Mouse (Mus musculus) v-Abl transformed pro-B cells (cell line): ENCODE measurements around the gene Fbxl13.

Experiments
- in situ Hi-C, 2 experiments: fragments of 400-800 bp; cut with MboI; formaldehyde crosslinking; loops; one replicate each; pipeline ENCODE4 v1.15.1; 2025; ENCODE audit not compliant: unreplicated experiment in 2 of 2

The Fbxl13 gene

DNA sequence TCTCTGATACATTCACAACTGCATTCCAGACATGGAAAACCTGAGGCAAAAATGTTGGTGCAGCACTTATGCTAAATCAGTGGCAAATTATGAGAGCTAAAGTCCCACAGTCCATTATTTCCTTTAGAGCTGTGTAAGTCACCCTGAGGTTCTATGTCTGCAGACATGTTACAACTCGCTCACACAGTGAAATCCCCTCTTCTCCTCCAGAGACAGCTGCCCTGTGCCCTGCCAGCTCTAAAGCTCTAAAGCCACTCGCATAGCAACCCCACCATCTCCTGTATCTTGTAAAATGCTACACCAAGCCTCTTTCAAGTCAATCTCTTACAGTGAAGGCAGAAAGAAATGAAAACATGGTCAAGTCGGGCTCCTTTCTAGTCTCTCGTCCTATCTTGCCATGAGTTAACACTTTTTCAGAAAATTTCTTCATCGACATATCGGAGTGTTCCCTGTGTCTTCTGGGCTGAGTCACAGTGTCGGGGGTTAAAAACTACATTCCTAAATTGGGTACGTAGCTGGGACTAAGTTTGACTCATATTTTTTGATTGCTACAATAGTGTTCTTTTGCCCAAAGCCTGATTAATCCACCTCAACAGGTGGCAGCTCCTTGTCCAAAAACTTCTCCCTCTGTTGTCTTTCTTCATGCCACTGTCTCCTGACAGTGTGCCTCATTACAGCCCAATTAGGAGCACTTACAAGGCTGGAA is 152.0 kb downstream of the Fbxl13 start:
- in situ Hi-C loops: no loop called here

DNA sequence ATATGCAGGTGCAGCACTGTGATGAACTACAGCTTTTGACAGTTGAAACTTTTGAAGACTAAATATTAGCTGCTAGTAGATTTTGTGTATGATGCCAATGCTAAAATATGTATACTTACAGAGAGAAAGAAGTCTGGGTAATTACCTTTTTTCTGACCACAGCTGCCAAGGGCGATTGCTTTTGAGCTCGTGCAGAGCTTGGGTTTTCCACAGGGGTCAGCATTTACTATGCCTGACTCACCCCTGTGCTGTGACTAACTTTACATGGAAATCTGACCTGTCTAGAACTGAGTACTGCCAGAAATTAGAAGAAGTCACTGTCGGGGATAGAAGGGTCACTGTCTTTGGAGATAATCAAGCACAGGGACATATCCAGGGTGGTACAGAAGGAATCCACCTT is 153.2 kb downstream of the Fbxl13 start:
- in situ Hi-C loops: no loop called here

DNA sequence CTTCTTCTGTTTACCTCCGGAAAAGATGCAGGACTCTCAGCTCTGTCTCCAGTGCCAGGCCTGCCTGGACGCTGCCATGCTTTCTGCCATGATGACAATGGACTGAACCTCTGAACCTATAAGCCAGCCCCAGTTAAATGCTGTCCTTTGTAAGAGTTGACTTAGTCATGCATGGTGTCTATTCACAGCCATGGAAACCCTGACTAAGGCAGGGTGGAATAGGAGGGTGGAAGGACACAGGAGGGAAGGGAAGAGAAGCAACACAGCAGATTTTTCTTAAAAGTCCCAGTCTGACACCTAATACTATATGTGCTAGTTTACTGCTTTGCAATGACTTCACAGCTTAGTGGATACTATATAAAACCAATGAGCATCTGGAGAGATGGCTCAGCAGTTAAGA is 154.0 kb downstream of the Fbxl13 start:
- in situ Hi-C loops: no loop called here

DNA sequence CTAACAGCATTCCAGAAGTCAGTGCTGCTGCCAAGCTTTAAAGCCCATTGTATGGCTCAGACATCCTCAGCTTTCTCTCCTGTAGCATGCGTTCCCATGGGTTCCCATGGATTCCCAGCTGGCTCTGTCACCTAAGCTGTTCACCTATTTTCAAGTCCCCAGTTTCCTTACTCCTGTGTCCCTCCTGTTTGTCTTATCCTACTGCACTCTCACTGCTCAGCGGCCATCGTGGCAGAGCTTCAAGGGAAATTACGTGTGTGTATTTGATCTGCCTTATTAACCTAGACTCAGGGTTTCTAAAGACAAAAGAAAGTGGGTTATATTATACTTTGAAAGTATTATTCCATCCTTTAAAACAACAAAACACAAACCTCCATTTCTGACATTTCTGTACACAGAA is 156.3 kb downstream of the Fbxl13 start:
- in situ Hi-C loops: no loop called here

DNA sequence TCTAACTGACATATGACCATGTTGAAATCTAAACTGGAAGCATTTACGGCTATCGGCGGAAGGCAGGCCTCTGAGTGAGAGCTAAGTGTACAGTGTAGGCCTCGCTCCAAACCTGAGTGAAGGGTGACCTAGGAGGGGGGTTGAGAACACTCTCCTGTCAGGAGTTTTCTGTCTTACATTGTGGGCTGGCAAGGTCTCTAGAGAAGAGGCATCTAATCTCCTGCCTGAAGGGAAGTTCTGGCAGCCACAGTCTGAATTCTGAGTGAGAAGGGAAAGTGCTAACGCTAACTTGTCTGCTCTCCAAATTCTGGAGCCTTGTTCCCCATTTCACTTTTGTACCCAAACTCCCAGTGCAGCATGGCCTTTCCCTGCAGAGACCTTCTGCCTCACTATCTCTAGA is 156.9 kb downstream of the Fbxl13 start:
- in situ Hi-C loops: no loop called here

DNA sequence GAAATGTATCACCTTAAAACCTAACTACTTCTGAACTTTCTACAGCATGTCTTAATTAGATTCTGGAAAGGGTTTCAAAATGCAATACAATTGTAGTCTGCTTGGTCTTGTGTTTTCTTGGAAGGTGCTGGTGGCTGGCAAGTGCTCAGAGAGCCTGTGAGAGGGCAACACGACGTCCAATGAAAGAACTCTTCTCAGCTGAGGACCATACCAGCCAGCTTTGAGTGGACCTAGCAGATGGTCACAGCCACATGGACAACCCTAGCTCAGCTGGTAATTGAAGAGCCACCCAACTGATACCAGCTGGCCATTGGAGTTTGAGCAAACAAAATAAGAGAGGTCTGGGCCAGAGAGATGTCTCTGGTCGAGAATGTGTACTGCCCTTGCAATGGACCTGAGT is 157.7 kb downstream of the Fbxl13 start:
- in situ Hi-C loops: no loop called here

DNA sequence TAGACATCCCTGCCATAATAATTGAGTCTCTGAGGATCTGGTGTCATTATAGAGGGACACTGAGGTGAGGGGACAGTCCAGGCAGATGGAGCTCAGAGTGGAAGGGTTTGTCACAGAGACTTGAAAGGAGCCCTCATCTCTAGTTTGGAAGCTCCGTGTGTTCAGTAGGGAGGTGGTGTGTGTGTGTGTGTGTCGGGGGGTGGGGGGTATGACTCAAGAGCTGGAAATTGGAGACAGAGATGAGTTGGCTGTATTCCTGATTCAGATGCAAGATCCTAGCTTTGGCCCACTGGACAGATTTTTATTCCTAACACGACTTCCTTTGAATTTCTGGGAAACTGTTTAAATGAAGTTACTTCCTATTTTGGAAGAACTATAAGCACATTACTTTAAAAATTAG is 158.1 kb downstream of the Fbxl13 start:
- in situ Hi-C loops: no loop called here

DNA sequence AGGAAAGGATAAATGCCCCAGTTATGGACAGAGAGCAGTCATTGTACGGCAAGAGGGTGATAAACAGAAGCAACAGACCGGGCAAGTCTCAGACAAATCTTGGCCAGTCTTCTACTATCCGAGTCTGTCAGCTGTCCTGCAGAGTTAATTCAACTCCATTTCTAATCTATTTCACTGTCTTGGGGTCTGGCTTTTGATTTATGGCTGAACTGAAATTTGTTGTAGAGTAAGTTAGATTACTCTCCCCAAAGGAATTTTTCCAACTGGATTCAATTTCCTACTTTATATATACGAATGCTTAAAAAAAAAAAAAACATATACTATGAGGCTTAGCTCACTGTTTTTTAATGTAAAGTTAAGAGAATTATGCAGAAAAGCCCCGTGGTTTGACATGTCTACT is 158.6 kb downstream of the Fbxl13 start:
- in situ Hi-C loops: no loop called here

DNA sequence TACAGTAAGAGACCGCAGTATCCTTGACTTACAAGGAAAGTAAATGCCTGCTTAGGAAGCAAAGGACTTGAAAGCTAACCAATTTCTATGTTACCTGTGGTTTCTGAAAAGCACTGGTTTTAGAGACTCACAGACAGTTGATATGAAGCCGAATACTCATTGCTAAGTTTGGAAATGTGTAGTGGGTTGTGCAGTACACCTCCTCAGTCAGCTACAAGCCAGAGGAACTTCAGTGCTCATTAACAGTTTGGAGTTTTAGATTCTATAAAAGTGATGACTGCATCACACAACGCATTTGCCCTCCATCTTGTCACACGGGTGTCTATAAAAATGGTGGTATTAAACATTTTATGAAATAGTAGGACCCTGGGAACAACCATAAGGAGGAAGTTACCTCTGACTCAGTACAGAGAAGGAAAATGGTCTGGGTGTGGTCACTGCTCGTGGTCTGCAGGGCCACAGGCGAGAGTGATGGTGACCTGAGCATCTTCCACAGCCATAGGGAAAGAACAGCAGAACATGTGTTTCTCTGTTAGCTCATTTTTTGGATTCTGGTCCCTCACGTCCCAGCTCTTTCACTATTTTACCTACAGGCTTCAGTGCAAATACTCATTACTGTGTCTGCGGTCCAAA is 160.1 kb downstream of the Fbxl13 start:
- in situ Hi-C loops: no loop called here

DNA sequence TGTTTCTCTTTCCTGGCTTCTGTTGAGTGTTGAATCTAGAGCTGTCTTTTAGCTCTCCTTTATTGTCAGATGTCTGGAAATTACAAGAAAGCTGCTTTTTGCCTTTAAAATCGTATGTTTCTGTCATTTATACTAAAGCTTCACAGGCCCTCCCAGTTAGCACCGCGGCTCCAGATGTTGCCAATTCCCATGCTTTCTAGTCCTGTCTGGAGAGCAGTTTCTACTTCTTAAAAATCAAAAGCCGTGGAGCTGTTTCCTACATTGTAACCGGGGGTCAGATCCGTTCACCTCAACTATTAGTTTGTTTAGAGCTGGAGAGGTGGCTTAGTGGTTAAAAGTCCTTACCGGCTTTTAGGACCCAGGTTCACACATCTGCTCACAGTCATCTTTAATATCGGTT is 162.2 kb downstream of the Fbxl13 start:
- in situ Hi-C loops: no loop called here

DNA sequence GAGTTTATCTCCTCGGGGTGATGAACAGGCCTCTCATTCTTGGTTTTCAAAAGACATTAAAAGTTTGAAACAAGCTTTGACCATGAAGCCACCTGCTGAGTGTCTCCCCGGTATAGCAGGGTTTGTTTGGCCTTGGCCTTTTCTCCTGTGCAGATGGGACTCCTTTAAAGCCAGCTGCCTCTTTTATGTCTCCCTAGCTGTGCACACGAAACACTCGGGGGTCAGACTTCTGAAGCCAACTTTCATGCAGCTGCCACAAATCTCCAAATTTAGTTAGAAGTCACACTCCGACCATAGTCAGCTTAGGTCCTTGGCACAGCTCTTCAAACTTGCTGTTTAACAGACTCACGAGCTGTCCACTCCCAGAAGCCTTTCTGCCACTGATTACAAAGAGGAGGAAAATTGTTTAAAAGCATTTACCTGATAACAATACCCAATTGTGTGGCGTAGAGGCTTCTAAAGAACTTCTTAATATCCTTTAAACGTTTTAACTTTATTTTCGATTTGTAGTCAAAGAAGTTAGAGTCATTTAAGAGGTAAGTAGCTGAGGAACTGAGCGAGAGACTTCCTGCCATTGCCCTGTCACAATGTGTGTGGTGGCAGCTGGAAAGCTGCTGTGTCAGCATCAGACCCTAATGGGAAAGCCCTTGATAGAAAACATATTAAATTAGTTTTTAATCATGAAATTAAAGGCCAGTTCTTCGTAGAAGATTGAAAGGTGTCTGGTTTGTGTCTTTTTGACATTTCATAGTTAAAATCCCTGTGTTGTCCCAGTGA is 162.8 kb downstream of the Fbxl13 start:
- in situ Hi-C loops: no loop called here

DNA sequence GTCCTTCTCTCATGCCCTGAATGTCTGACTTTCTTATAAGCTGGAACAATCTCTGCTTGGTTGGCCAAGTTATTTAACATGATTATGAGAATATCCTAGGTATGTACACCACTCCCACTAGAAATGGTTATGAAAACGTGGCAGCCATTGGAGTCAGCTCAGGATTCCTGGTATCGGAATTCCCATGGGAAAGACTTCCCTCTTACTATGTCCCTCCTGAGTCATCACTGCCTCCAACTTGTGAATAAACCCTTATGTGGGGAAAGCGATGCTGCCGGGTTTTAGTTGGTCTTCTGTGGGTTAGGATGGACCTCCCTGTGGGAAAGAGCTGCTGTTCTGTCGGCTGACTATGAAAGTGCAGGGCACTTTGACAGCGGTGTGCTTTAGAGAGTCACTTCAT is 163.9 kb downstream of the Fbxl13 start:
- in situ Hi-C loops: no loop called here

DNA sequence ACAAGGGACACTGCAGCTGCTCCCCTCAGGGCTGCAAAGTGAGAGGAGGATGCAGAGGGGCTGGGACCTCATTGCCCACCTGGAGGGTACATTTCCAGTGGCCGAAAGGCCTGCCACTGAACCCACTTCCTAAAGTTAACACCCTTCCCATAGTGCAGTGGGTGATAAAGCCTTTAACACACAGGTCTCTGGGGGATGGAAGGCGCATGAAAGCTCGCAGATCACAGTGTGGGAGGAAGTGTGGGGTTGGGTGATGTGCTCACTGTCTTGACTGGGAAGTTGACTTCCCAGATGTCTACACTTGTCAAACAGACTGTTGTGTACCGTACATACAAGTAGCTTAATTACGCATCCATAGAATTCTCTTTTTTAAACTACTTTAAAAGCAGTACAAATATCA is 165.7 kb downstream of the Fbxl13 start:
- in situ Hi-C loops: no loop called here

DNA sequence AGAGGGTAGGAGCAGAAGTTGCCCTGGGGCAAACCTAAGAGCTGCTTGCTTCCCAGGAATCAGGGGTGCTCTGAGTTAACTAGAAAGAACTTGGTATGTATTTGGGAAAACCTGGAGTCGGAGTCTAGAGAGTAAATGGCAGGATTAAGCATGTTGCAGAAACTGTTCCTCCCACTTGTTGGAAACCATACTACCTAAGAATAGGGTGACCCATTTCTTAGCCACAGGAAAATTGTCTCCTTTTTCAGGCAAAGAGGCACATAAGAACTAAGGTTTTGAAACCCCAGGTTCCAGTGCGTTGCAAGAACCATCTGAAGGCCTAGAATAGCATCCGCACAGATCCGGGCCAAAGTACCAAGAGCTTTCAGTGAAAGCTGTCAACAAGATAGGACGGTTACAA is 167.0 kb downstream of the Fbxl13 start:
- in situ Hi-C loops: no loop called here

DNA sequence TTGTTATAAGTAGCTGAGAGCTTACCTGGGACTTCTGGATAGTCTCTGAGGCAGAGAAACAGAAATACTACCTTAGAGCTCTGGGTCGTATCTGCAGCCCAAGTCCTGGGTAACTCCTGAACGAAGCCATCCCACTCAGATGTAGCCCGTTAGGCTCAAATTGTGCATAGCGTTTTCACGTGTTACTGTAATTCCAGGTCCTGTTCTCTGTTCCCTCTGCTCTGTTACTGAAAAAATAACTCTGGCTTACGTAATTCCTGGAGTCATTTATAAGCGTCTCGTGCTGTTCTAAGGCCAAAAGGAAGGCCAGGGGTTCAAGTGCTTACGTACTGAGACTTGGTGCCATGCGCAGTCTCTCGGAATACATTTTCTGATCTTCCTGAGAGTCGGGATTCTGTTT is 177.3 kb downstream of the Fbxl13 start:
- in situ Hi-C loops: no loop called here

DNA sequence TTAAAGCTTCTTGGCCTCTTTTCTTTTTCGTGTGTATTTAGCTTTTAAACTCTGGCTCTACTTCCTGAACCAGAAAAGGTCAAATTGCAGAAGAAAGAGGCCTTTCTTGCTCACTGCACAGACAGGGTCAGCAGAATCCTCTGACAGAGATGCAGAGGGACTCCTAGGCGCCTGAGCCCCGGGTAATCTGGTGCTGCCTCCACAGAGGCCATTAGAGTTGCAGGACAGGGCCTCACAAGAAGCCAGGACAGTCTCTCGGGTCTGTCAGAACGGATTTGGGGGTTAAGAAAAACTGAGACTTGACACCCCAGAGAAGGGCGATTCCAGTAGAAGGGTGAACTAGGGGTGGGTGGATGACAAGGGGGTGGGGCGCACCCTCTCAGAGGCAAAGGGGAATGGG is 178.0 kb downstream of the Fbxl13 start:
- in situ Hi-C loops: no loop called here

DNA sequence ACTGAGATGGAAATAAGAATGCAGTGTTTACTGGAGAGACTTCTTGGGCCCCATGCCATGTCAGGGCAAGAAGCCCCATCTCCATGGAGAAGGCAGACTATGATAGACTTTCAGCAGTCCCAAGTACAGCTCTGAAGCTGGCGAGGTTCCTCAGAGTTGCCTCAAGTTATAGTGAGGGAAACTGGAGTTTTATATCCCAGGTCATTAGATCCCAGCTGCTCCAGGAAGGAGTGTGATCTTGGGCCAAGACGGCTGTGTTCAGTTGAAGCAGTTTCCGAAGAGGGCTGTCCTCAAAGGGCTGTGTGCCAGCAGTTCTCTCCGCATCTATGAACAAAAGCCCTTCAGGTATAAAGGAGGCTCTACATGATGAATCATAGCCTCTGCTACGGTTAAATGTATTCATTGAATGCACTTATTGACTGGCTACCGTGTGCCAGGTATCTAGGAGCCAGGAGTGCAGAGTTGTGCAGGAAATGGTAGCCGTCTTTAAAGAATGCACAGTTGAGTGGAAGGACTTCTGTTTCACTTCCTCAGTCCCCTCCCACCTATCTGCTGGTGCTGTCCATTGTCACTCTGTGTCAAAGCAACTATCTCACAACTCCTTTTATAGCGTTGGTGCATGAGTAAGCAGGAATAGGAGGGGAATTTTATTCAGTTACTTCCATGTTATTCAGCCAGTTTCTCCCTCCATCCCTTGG is 204.5 kb downstream of the Fbxl13 start:
- in situ Hi-C loops: loop anchor here (25.0 kb wide), 2 partner anchors 296 to 1096 kb away; partner anchors contain the start of gene Pmpcb (in 1 of the 2)

DNA sequence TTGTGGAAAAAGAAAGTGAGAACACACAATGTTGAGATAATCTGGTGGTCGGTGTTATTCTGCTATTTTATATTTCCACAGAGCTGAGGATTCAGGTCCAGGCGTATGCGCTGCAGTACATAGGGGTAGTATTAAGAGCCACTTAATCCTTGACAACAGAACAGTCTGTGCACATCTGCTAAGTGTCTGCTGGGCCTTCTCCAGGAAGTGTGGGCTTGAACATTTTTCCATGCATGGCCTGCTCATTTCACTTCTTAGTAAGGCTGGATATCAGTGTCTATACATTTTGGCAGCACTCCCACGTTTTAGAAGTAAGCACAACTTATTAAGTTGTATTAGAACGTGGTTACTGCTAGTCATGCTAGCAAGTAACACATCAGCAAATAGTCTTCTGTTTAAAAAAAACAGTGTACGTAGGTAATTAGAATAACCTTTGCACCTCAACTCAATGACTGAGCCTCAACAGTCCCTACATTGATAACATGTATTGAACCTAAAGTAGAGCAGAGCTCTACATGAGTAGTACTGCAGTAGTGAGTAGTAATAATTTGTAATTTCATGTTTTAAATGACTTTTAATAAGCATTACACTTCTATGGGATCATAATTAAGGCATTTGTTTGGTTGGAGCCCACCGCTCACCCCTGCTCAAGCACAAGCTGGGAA is 205.9 kb downstream of the Fbxl13 start:
- in situ Hi-C loops: loop anchor here (25.0 kb wide), 2 partner anchors 298 to 1098 kb away; partner anchors contain the start of gene Pmpcb (in 1 of the 2)

DNA sequence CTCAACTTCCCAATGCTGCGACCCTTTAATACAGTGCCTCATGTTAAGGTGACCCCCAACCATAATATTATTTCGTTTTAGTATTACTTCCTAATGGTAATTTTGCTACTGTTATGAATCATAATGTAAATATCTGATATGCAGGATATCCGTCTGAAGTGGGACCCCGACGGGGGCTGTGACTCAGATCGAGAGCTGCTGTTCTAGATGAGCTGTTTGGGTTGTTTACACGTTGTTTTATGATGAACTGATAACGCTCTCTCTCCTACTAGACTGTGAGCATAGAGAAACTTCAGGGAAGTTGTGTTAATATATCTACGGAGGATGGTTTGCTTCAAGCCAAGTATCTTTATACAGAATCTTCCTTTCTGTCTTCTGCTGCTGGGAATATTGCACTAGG is 207.0 kb downstream of the Fbxl13 start:
- in situ Hi-C loops: loop anchor here (25.0 kb wide), 2 partner anchors 299 to 1099 kb away; partner anchors contain the start of gene Pmpcb (in 1 of the 2)

DNA sequence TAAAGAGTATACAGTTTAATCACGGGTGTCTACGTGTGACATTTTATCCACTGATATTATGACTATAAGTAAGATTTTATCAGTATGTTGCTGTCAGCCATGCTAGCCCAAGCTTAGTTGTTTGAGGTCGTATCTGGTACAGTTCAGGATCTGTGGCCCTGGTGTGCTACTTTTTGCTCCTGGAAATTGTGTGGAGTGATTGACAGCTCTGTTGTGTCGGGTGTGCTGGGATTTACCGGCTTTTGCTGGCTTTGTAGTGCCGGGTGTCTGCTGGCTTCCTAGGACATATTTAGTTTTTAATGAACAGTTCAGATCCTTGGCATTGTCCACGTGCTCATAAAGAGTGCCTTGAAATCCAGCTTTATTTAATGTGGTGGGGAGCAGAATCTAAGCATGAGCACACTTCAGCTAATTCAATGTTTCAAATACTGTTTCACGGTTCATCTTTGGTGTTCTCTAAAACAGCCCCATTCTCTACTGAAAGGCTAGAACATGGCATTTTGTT is 208.9 kb downstream of the Fbxl13 start:
- in situ Hi-C loops: loop anchor here (25.0 kb wide), 2 partner anchors 301 to 1101 kb away; partner anchors contain the start of gene Pmpcb (in 1 of the 2)
